Mouse (Mus musculus) small intestine, adult 2 months (tissue): ENCODE data around the gene Wdsub1.

Experiments used
- CTCF ChIP-seq: fragments of 200-500 bp; IDR thresholded peaks from 2 replicates; pipeline ENCODE4 v1.5.1; 2012; ENCODE audit warnings: low read depth, mild to moderate bottlenecking, control low read depth, inconsistent platforms, low read length, moderate library complexity, mixed read lengths; ENCODE audit not compliant: insufficient replicate concordance, insufficient read length; ENCODE audit errors: extremely low read depth
- POLR2A ChIP-seq: fragments of 200-500 bp; IDR thresholded peaks from 2 replicates; pipeline ENCODE4 v1.6.1; 2012; ENCODE audit warnings: low read depth, mild to moderate bottlenecking, control low read depth, inconsistent platforms, low read length, moderate library complexity

GRCm38 (mm10) chr2:59825380-59825779 is 57.0 kb downstream of the Wdsub1 start:
- TF ChIP-seq CTCF (no peak), POLR2A (no peak)
